Mouse (Mus musculus) E14TG2a.4 (cell line): ENCODE results near the gene Pla2g16.

Experiments used
- H3K27me3 ChIP-seq: 2 replicates; pipeline ENCODE4 v1.6.1; 2014; ENCODE audit warnings: low read length, control low read depth; ENCODE audit not compliant: insufficient read depth
- H3K36me3 ChIP-seq: 2 replicates; pipeline ENCODE4 v1.6.1; 2014; ENCODE audit warnings: low read length, control low read depth; ENCODE audit not compliant: insufficient read depth
- H3K4me1 ChIP-seq: replicated peaks from 2 replicates; pipeline ENCODE4 v1.6.1; 2014; ENCODE audit warnings: low read depth, low read length, control low read depth
- H3K4me3 ChIP-seq: replicated peaks from 2 replicates; pipeline ENCODE4 v1.5.1; 2014; ENCODE audit warnings: mild to moderate bottlenecking, low read length
- H3K9me3 ChIP-seq: 2 replicates; pipeline ENCODE4 v1.6.1; 2014; ENCODE audit warnings: low read length, control low read depth
- CTCF ChIP-seq: conservative IDR thresholded peaks from 2 replicates; pipeline ENCODE4 v1.5.1; 2014; ENCODE audit warnings: low read length
- NANOG ChIP-seq: IDR thresholded peaks from 2 replicates; pipeline ENCODE4 v1.6.1; 2014; ENCODE audit warnings: borderline replicate concordance, low read length, mixed read lengths
- POU5F1 ChIP-seq: IDR thresholded peaks from 2 replicates; pipeline ENCODE4 v1.6.1; 2014; ENCODE audit warnings: low read length, borderline replicate concordance

Gene Pla2g16

DNA sequence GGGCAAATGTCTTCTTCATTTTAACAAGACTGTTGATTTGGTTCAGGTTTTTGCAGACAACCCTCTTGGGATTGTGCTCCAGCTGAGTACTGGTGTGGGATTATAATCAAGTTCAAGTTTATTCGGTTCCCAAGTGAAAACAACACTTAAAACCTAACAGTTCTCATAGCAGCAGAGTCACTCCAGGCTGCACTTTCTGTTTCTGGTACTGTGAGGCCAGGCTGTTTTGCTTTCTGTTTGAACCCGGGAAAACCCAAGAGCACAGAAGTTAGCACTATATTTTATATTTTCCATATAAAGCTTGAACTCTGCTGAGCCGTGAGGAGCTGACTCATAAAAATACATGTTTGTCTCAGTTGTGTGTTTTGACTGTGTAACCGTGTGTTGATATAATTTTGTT lies 1.4 kb downstream of the Pla2g16 start:
- TF ChIP-seq CTCF (no peak), POU5F1 (no peak), NANOG (no peak)

DNA sequence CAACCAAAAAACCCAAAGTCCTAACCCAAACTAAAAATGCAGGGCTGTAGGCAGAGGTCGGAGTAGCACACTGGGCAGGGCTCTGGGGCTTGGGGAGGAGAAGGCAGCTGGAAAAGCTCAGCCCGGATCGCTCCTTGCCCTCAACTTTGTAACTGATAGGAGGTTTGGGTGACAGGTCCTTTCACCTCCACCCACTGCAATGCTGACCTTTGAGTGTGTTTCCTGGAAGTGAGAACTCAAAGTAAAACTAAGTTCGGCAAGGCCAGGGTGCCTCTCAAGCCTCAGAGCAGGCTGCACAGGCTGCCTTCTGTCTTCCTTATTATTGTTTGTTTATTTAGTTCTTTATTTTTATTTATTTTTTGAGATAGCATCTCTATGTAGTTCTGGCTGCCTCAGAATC lies 2.7 kb downstream of the Pla2g16 start:
- no peaks in the 10 kb centered on the region for H3K9me3 ChIP-seq
- no peak for TF ChIP-seq NANOG
- no peak for TF ChIP-seq CTCF
- no peak for TF ChIP-seq POU5F1
- H3K4me1 ChIP-seq, result peaks cover 42% of the 10 kb centered on the region
- H3K4me3 ChIP-seq, result no peak overlapping the region
- peaks cover 5% of the 10 kb centered on the region for H3K36me3 ChIP-seq
- peaks cover 38% of the 10 kb centered on the region for H3K27me3 ChIP-seq

More for the DNA sequence above, 1.4 kb downstream of the Pla2g16 start:
- Histone ChIP-seq H3K36me3 (peaks cover 5% of the 10 kb centered on the region), H3K4me3 (0 out of 2 replicates have a peak overlapping the region, but pooled peaks have one; percentile 81), H3K9me3 (no peaks in the 10 kb centered on the region), H3K27me3 (peaks cover 43% of the 10 kb centered on the region), H3K4me1 (peaks cover 42% of the 10 kb centered on the region)

DNA sequence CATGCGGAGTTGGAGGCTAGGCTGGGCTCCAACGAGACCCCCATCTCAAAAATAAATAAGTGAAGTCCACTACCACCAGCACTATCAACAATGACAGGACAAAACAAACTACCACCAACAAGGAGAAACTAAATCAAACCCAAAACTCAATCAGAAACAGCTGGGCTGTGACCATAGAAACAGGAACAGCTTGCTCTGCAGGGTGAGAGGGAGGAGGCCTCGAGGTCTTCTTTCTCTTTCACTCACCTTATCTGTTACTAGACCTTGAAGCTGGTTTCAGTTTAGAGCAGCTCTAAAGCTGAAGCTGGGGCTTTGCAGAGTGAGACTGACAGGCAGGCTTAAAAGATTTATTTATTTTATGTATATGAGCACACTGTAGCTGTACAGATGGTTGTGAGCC lies 4.2 kb downstream of the Pla2g16 start:
- H3K4me3 ChIP-seq, result no peak overlapping the region
- H3K36me3 ChIP-seq, result peaks cover 5% of the 10 kb centered on the region
- H3K4me1 ChIP-seq, result peaks cover 42% of the 10 kb centered on the region
- no peaks in the 10 kb centered on the region for H3K9me3 ChIP-seq
- peaks cover 28% of the 10 kb centered on the region for H3K27me3 ChIP-seq
- TF ChIP-seq NANOG (no peak), POU5F1 (no peak), CTCF (no peak)

DNA sequence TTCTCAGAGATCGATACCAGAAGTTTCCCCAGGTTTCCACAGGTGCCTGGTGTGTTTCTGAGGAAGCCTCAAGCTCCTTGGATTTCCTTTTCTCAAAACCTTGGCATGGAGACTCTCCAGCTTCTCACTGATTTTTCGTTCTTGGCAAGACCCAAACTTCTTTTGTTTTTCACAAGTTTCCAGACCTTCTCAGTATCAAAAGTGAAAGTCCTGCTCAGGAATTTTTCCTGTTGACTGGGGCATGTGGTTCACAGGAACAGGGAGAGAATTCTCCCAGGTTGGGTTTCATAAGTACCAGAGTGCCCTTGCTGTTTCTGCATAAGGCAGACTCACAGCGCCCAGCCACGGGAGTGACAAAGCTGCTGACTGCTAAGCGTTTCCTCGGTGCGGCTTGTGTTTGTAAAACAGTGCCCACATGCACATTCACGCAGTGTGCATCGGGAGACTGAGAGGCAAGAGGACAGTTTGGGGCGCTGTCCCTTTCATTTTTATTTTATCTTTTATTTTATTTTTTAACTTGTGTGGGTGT lies 5.4 kb downstream of the Pla2g16 start:
- no peak for TF ChIP-seq NANOG
- TF ChIP-seq POU5F1, result no peak
- no peak for TF ChIP-seq CTCF
- H3K9me3 ChIP-seq, result no peaks in the 10 kb centered on the region
- H3K4me1 ChIP-seq, result peaks cover 34% of the 10 kb centered on the region
- H3K4me3 ChIP-seq, result peak overlapping the region; percentile 20; the same call in 1 of the 2 replicates
- peaks cover 18% of the 10 kb centered on the region for H3K27me3 ChIP-seq
- peaks cover 5% of the 10 kb centered on the region for H3K36me3 ChIP-seq

DNA sequence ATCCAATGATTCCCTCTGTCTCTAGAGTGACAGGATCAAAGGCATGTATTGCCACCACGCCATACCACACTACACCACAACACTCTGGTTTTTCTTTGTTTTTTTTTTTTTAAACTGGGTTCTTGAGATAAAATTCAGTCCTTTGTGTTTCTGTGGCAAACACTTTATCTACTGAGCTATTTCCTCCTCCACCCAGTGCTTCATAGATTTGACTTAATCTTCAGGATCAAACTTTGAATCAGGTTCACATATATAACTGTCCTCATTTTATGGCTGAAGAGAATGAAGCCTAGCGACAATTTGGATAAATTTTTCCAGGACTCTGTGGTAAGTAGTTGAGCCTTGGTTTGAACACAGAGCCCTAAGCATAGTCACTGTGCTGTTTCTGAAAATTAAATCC lies 6.4 kb downstream of the Pla2g16 start:
- Histone ChIP-seq H3K9me3 (no peaks in the 10 kb centered on the region), H3K27me3 (peaks cover 8% of the 10 kb centered on the region), H3K36me3 (peaks cover 5% of the 10 kb centered on the region), H3K4me1 (peaks cover 28% of the 10 kb centered on the region), H3K4me3 (no peak overlapping the region)
- no peak for TF ChIP-seq CTCF

DNA sequence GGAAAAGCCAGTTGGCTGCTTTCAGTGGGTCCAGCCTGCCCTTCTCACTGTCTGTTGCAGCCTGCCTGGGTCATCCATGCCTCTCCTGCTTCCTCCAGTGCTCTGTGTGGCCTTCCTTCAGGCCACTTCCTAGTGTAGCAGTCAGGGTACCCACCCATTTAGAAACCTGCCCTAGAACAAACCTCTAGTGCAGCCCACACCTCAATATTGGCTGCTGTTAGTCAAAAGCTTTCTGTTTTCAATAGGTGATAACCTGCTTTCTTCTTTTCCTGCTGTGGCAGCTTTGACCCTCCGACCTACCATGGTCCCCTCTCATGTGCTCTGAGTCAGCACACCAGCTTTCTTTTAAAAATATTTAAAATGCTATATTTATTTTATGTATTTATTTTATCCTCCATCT lies 7.2 kb downstream of the Pla2g16 start:
- Histone ChIP-seq H3K4me3 (no peak overlapping the region), H3K9me3 (no peaks in the 10 kb centered on the region), H3K4me1 (peaks cover 28% of the 10 kb centered on the region), H3K27me3 (peaks cover 1% of the 10 kb centered on the region), H3K36me3 (peaks cover 3% of the 10 kb centered on the region)
- no peak for TF ChIP-seq NANOG
- no peak for TF ChIP-seq CTCF
- TF ChIP-seq POU5F1, result no peak

DNA sequence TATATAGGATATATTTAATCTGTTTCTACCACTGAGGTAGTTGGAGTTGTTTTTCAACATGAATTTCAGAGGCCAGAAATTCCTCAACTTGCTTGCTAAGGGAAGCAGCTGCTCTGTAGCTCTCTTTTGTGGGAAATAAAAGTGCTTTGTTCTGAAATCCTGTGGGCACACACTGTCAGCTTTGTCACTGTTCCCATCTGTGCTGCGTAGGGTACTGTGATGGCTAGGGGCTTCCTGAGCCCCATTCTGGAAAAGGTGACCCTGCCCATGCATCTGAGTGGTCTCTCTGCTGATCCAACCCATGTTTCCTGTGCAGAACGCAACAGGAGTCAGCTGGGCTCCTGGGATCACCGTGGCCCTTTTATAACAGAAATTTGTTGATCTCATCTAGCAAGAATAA lies 9.6 kb downstream of the Pla2g16 start:
- H3K4me1 ChIP-seq, result peaks cover 21% of the 10 kb centered on the region
- no peaks in the 10 kb centered on the region for H3K9me3 ChIP-seq
- TF ChIP-seq CTCF (no peak), NANOG (no peak), POU5F1 (no peak)
- no peaks in the 10 kb centered on the region for H3K27me3 ChIP-seq
- H3K36me3 ChIP-seq, result no peaks in the 10 kb centered on the region
- no peak overlapping the region for H3K4me3 ChIP-seq

DNA sequence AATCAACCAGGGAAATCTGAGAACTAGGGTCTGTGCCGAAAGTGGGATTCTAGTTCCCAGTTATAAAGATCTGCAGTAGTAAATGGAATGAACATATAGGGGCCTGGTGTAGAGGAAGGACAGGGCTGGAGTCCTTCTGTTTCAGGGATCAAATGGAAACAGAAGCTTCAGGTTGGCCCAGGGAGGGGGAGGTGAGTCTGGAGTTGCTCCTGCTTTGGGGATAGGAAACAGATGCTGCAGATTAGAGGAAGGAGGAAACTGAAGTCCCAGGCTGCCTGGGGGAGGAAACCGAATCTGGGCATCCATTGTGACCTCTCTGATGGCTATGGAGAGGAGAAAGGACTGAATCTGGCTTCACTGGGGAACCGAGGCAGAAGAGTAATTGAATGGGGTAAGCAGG lies 11.1 kb downstream of the Pla2g16 start:
- no peaks in the 10 kb centered on the region for H3K9me3 ChIP-seq
- H3K27me3 ChIP-seq, result no peaks in the 10 kb centered on the region
- TF ChIP-seq CTCF (no peak), NANOG (no peak), POU5F1 (no peak)
- no peaks in the 10 kb centered on the region for H3K36me3 ChIP-seq
- peaks cover 19% of the 10 kb centered on the region for H3K4me1 ChIP-seq
- no peak overlapping the region for H3K4me3 ChIP-seq

DNA sequence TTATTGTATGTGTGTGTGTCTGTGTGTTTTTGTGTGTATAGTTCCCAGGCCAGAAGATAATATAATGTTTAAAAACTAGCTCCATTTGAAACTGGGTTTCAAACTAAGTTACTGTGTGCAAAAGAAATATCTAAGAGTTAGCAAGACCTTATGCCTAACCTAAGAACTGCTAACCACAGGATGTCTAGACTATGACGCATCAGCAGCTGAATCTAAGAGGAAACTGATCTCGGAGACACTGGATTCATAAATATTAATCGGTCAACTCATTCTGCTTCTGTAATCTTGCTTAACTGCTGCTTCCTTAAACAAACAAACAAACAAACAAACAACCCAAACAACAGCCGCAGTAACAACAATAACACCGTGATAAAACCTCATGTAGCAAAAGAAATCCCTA lies 12.4 kb downstream of the Pla2g16 start:
- H3K36me3 ChIP-seq, result no peaks in the 10 kb centered on the region
- H3K4me3 ChIP-seq, result no peak overlapping the region
- TF ChIP-seq CTCF (no peak), NANOG (no peak), POU5F1 (no peak)
- no peaks in the 10 kb centered on the region for H3K27me3 ChIP-seq
- H3K4me1 ChIP-seq, result peaks cover 25% of the 10 kb centered on the region
- H3K9me3 ChIP-seq, result no peaks in the 10 kb centered on the region
